Mouse (Mus musculus): Measurements from ENCODE around the gene Papolg. TPM values are rescaled to one million over a fixed set of nuclear protein-coding genes. Genes with fewer than 3 reads are reported as not detected.
A peak's percentile ranks its signal among the peaks of the same experiment; 100 is the strongest.

Gene Papolg
- polyA plus RNA-seq, 1 experiment, result 1.1 TPM

DNA sequence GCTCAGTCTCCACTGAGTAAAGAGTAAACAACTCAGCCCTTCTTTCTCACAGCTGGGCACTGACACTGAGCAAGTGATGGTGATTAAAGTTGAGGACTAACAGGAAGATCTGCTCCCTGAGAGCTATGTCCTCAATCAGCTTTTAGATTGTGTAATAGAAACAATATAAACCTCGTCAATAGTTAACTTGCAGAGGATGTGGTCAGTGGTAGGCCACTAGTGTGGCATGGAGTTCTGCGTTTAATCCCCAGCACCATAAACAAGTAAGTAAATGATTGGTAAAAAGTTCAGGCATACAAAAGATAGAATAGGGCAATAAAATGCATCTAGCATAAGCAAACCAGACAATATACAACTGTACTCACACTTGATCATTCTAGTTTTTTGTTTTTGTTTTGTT is 30.7 kb downstream of the Papolg start:
- Histone ChIP-seq H3K27me3 (ENCODE audit: control insufficient read depth, insufficient read depth, low read length) (no peaks in the 10 kb centered on the region), H3K36me3 (ENCODE audit: control insufficient read depth, insufficient read depth, low read length) (peaks cover 43% of the 10 kb centered on the region), H3K4me1 (ENCODE audit: control insufficient read depth, insufficient read depth, insufficient read length, low read length) (no peaks in the 10 kb centered on the region), H3K27ac (ENCODE audit: insufficient read depth, low read depth, low read length) (no peak overlapping the region), H3K4me3 (ENCODE audit: low read depth, low read length) (no peak overlapping the region)
- no peak for TF ChIP-seq POLR2A (IDR thresholded peaks at IDR 0.05; ENCODE audit: low read depth, low read length)
- no peak for TF ChIP-seq CTCF (IDR thresholded peaks at IDR 0.05; ENCODE audit: extremely low read depth, insufficient read length, insufficient replicate concordance, low read depth, low read length)
- 47% methylated on average over 2 of the region's 2 CpGs for WGBS

DNA sequence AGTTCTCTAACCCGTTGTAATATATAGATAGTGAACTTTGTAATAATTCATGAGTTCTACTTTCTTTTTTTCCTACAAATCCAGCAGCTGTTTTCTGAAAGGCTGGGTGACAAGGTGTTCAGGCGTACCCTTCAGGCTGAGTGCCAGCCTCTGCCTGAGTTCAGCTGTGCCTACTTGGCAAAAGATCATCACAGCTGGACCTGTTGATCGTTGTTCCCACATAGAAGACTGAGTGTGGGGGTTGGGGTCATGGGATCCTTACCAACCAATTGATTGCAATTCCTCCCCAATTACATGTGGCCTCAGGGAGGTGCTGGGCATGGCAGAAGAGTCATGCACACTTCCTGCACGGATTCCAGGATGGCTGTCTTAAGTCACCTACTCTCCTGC is 38.3 kb downstream of the Papolg start:
- TF ChIP-seq CTCF (IDR thresholded peaks at IDR 0.05; ENCODE audit: extremely low read depth, insufficient read length, insufficient replicate concordance, low read depth, low read length) (no peak), POLR2A (IDR thresholded peaks at IDR 0.05; ENCODE audit: low read depth, low read length) (no peak)
- Histone ChIP-seq H3K4me3 (ENCODE audit: low read depth, low read length) (no peak overlapping the region), H3K27ac (ENCODE audit: insufficient read depth, low read depth, low read length) (0 out of 2 replicates have a peak overlapping the region, but pooled peaks have one; percentile 25), H3K36me3 (ENCODE audit: control insufficient read depth, insufficient read depth, low read length) (peaks cover 32% of the 10 kb centered on the region), H3K4me1 (ENCODE audit: control insufficient read depth, insufficient read depth, insufficient read length, low read length) (peaks cover 10% of the 10 kb centered on the region; the same call in 1 of the 2 replicates), H3K27me3 (ENCODE audit: control insufficient read depth, insufficient read depth, low read length) (no peaks in the 10 kb centered on the region)
- WGBS, result 22% methylated on average over 4 of the region's 4 CpGs

DNA sequence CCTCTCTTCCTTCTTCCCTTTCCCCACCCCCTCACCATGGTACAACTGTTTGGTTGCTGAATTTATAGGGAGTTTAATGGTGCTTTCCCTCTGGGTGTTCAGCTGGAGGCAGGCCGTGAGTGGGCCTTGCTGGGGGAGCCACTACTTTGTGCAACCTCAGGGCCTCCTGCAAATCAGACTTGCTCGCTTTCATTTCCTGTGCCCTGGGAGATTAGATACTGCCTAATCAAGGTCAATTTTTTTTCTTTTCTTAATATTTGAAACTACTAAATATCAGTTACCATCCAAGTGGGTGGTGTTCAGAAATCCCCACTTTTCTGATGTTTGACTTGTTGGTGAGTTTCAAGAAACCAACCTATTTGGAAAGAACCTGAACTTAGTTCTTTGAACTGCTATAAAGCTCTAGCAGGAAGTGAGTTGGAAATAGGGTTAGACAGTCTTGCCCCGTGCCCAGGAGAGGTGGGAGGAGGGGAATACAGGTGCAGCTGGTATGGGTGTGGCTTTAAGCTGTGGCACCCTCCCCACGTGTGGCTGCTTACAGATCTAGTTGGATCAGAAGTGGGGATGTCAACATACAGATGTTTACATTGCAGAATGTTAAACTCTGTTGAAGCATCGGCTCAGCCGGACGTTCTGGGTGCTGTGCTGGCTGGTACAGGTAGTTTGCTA is 38.9 kb downstream of the Papolg start:
- Histone ChIP-seq H3K27ac (ENCODE audit: insufficient read depth, low read depth, low read length) (0 out of 2 replicates have a peak overlapping the region, but pooled peaks have one; percentile 25), H3K4me1 (ENCODE audit: control insufficient read depth, insufficient read depth, insufficient read length, low read length) (peaks cover 10% of the 10 kb centered on the region; the same call in 1 of the 2 replicates), H3K27me3 (ENCODE audit: control insufficient read depth, insufficient read depth, low read length) (no peaks in the 10 kb centered on the region), H3K4me3 (ENCODE audit: low read depth, low read length) (no peak overlapping the region), H3K36me3 (ENCODE audit: control insufficient read depth, insufficient read depth, low read length) (peaks cover 30% of the 10 kb centered on the region)
- no peak for TF ChIP-seq CTCF (IDR thresholded peaks at IDR 0.05; ENCODE audit: extremely low read depth, insufficient read length, insufficient replicate concordance, low read depth, low read length)
- no peak for TF ChIP-seq POLR2A (IDR thresholded peaks at IDR 0.05; ENCODE audit: low read depth, low read length)
- WGBS, result 29% methylated on average over 7 of the region's 7 CpGs

DNA sequence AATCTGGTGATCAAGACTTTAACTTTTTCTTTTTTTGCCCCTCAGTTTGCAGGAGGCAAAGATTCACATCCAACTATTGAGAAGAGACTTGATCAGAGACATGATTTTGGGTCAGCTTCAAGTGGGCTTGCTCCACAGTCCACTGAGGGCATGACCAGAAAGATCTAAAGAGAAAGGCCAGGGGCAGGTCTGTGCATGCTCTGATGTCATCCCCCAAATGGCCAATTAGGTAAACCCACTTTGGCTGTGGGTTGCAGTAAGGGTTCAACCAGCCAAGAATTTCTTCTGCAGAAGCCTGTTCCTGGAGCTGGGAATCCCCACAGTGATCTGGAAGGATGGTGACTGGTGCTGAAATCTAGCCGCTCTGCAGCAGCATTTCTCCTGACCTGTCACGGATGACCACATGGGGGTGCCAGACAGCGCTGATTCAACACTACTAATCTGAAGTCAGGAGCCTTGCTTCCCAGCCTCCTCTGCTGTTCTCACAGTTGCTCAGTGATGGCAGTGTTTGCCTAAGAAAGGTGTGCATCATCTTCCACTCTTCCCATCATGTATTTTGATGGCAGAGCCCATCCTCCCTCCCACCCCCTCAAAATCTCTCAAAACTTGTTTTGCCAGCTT is 39.8 kb downstream of the Papolg start:
- WGBS, result 20% methylated on average over 3 of the region's 3 CpGs
- H3K4me1 ChIP-seq (ENCODE audit: control insufficient read depth, insufficient read depth, insufficient read length, low read length), result peaks cover 10% of the 10 kb centered on the region; the same call in 1 of the 2 replicates
- no peaks in the 10 kb centered on the region for H3K27me3 ChIP-seq (ENCODE audit: control insufficient read depth, insufficient read depth, low read length)
- no peak overlapping the region for H3K27ac ChIP-seq (ENCODE audit: insufficient read depth, low read depth, low read length)
- no peak overlapping the region for H3K4me3 ChIP-seq (ENCODE audit: low read depth, low read length)
- H3K36me3 ChIP-seq (ENCODE audit: control insufficient read depth, insufficient read depth, low read length), result peaks cover 24% of the 10 kb centered on the region
- TF ChIP-seq CTCF (IDR thresholded peaks at IDR 0.05; ENCODE audit: extremely low read depth, insufficient read length, insufficient replicate concordance, low read depth, low read length) (peak; percentile 79; the same call in 1 of the 2 replicates), POLR2A (IDR thresholded peaks at IDR 0.05; ENCODE audit: low read depth, low read length) (no peak)

DNA sequence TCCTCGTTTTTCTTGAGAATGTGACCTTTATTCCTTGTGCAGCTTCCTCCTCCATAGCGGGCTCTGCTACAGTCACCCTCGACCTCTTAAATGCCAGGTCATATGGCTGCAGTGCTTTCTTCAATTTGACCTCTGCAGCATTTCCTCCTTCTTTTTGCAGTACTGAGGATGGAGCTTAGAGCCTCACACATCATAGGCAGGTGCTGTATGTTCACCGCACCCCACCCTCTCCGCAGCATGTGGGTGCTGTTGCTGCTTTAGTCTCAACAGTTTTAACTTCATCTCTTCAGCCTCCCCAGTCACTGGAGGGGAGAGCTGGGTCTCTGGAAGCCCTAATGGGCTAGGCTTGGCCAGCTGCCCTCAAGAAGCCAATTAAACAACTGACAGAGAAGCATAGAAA is 41.7 kb downstream of the Papolg start:
- Histone ChIP-seq H3K36me3 (ENCODE audit: control insufficient read depth, insufficient read depth, low read length) (peaks cover 9% of the 10 kb centered on the region; the same call in 1 of the 2 replicates), H3K27me3 (ENCODE audit: control insufficient read depth, insufficient read depth, low read length) (no peaks in the 10 kb centered on the region), H3K27ac (ENCODE audit: insufficient read depth, low read depth, low read length) (no peak overlapping the region), H3K4me1 (ENCODE audit: control insufficient read depth, insufficient read depth, insufficient read length, low read length) (peaks cover 10% of the 10 kb centered on the region; the same call in 1 of the 2 replicates), H3K4me3 (ENCODE audit: low read depth, low read length) (no peak overlapping the region)
- WGBS, result 51% methylated on average over 5 of the region's 5 CpGs
- TF ChIP-seq CTCF (IDR thresholded peaks at IDR 0.05; ENCODE audit: extremely low read depth, insufficient read length, insufficient replicate concordance, low read depth, low read length) (no peak), POLR2A (IDR thresholded peaks at IDR 0.05; ENCODE audit: low read depth, low read length) (no peak)

DNA sequence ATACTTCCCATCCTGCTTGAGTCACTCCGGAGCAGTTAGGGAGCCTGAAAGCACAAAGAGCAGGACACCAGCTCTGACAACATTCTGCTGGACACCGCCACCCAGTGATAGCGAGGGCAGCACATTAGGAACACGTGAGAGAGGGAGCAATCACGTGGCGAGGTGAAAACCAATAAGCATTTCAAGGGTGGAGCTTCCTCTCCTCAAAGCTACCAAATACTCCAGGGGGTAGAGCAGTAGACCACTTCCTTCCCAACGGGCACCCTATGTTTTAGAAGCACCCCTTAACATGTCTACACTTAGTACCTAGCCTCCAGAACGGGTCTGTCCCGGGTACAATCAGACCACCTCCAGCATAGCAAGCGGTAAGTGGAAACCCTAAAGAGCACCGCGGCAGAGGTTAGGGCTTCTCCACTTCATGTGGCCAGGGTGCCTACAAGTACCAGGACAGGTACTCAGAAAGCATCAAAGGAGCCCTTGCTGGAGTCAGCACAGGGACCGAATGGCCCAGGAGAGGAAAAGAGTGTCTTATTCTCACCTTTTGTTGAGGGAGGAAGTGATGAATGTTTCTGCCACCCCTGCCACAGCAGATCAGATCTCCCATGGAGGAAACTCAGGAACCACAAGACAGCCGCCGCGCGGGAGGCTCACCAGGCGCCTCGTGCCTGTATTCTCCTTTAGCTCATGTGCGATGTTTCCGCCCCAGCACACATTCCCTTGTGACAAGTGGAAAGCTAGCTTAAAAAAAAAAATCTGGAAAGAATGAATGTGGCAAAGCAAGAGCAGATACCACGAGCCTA is 48.8 kb downstream of the Papolg start:
- Histone ChIP-seq H3K4me1 (ENCODE audit: control insufficient read depth, insufficient read depth, insufficient read length, low read length) (no peaks in the 10 kb centered on the region), H3K4me3 (ENCODE audit: low read depth, low read length) (peak overlapping the region; percentile 32), H3K27me3 (ENCODE audit: control insufficient read depth, insufficient read depth, low read length) (no peaks in the 10 kb centered on the region), H3K27ac (ENCODE audit: insufficient read depth, low read depth, low read length) (no peak overlapping the region), H3K36me3 (ENCODE audit: control insufficient read depth, insufficient read depth, low read length) (no peaks in the 10 kb centered on the region)
- TF ChIP-seq CTCF (IDR thresholded peaks at IDR 0.05; ENCODE audit: extremely low read depth, insufficient read length, insufficient replicate concordance, low read depth, low read length) (no peak), POLR2A (IDR thresholded peaks at IDR 0.05; ENCODE audit: low read depth, low read length) (no peak)
- 67% methylated on average over 22 of the region's 22 CpGs for WGBS
